Mouse (Mus musculus) gonadal fat pad, adult 2 months (tissue): ENCODE measurements around the gene Ifna9. TPM values are rescaled to one million over a fixed set of nuclear protein-coding genes. Genes with fewer than 3 reads are reported as not detected.
"Not testable (repeated sequence)": the region's sequence is repeated elsewhere in the genome, so short reads cannot be mapped to it uniquely, and the experiment has no call there.

Experiments
- DNase-seq: peaks from one replicate; pipeline ENCODE4 v3.0.0-alpha.2; 2012; ENCODE audit warnings: low read depth
- polyA plus RNA-seq: library from polyadenylated mRNA; depleted of rRNA; stranded (reverse); fragments of >200 nt; gene quantifications from 2 replicates; pipeline ENCODE4 v1.2.3, GENCODE M21; 2012; rRNA removed

Gene Ifna9
- polyA plus RNA-seq: not detected in 2 replicates

DNA sequence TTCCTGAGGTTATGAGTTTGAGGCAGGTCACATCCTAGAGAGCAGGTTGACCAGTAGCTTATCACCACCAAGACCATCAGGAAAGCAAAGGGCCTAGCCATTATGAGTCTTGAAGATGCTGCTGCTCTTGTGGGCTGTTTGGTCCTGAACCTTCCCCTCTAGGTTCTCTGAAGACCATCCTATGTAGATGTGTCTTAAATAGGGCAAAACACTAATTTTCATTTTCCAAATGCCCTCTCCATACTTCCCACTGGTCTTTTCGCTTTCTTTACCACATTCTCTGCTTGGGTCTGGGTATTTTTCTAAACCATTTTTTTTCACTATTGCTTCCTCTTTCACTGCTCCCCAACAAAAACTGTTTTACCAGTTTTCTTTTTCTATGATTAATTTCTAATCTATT, at the start of gene Ifna9:
Gene Ifna9, minus strand, starts transcription at position 101 of the 400 bp plus-strand sequence.
- no peak for DNase-seq

DNA sequence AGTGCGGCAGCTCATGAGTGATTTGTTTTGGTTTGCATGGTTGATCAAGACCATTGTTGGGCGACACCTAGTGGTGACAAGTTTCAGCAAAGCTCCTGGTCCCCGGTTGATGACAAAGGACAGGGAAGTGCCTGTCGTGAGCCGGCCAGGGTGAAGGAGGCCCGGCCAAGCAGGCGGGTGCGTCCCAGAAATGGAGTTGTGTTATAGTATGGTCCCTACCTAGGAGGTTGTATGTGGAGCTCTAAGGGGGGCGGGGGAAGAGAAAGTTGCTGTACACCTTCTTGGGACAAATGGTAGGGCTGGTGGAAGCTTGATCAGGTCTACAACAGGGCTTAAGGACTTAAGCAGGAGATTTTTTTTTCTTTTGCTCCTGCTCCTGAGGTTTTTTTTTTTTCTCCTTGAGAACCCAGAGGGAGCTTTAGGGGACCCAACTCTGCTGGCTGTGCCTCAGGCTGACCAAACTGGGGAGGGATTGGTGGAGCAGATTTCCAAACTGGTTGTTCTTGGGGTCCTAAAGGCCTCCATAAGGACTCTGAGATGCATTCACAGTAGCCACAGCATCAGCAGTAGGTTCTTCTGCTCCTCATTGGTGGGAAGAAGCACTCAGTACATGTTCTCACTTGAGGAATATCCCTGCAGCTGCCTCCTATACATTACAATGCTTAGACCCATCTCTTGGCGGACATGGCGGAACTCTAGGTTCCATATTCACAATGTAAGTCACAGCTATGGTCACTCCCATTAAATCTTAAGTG, 49.1 kb upstream of the Ifna9 start:
- peak; percentile 86 for DNase-seq

DNA sequence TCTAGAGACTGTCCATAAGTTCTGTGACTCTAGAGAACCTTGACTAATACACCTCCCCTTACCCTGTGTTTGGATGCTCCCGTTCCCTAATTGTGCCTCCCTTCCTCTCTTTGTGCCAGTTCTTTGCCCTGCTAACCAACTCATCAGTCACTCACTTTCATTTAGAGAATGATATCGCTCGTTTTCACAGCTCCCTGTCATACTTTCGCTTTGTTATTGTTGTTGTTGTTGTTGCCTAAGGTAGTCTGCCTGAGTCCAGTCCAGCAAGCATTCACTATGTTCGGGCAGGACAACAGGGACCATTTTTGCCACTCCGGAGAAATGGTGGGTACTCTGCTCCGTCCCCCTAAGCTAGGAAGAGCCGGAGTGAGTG, 48.5 kb upstream of the Ifna9 start:
- no peak for DNase-seq

DNA sequence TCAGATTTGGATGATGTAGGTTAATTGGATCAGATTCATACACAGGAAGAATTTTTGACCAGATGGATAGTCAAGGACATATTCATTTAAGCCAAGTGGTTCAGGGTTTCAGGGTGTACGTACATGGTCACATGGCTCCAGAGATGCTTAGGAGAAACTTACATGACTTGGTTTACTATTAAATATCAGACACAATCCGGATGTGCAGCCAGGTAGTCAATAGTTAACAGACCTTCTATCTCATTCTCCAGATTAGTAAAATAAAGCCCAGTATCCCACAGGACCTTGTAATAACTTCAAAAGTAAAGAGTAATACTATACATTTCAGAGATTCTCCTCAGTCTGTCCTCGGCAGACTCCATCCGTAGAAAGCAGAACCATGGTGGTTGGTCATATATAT, 42.1 kb upstream of the Ifna9 start, which contains the start of gene C87499:
Gene C87499, minus strand, starts transcription at position 101 of the 400 bp plus-strand sequence.
- DNase-seq: no peak

DNA sequence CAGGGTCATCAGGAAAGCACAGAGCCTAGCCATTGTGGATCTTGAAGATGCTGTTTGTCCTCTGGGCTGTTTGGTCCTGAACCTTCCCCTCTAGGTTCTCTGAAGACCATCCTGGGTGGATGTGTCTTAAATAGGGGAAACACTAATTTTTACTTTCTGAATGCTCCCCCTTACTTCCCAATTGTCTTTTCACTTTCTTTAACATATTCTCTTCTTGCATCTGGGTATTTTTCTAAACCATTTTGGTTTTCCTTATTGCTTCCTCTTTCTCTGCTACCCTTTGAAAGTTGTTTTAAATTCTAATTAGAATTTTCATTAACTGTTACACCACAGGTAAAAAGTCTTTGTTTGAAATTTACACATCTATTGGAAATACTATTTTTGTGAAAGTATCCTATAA, 11.1 kb upstream of the Ifna9 start, which contains the start of gene Ifna12:
Gene Ifna12, minus strand, starts transcription at position 101 of the 400 bp plus-strand sequence.
- no peak for DNase-seq

DNA sequence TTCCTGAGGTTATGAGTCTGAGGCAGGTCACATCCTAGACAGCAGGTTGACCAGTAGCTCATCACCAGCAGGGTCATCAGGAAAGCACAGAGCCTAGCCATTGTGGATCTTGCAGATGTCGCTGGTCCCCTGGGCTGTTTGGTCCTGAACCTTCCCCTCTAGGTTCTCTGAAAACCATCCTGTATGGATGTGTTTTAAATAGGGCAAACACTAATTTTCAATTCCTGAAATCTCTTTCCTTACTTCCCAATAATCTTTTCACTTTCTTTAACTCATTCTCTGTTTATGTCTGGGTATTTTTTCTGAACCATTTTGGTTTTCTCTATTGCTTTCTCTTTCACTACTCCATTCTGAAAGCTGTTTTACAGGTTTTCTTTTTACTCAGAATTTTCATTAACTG, 20.5 kb downstream of the Ifna9 start, which contains the start of gene Ifna14:
Gene Ifna14, minus strand, starts transcription at position 101 of the 400 bp plus-strand sequence.
- DNase-seq: no peak

DNA sequence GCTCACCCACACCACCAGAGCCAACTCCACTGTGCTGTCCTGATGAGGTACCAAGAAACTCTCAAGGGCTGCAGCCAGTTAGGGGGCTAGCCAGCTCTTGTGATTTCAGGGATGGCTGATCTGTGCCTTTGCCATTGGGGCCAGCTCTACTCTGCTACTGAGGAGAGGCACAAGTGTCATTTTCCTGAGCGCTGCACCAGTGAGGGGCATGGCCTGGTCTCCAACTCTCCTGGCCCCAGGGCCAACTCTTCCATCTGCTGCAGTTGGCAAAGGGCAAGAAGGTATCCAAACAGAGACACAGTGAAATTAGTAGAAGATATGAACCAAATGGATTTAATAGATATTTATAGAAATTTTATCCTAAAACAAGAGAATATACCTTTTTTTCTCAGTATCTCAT, 30.4 kb downstream of the Ifna9 start:
- no peak for DNase-seq

DNA sequence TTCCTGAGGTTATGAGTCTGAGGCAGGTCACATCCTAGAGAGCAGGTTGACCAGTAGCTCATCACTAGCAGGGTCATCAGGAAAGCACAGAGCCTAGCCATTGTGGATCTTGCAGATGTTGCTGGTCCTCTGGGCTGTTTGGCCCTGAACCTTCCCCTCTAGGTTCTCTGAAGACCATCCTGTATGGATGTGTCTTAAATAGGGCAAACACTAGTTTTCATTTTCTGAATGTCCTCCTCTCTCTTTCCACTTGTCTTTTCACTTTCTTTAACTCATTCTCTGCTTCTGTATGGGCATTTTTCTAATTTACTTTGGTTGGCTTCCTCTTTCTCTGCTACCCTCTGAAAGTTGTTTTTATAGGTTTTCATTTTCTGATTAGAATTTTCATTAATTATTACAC, 34.0 kb downstream of the Ifna9 start, which contains the start of gene Ifna15:
Gene Ifna15, minus strand, starts transcription at position 101 of the 400 bp plus-strand sequence.
- DNase-seq: not testable (repeated sequence)

DNA sequence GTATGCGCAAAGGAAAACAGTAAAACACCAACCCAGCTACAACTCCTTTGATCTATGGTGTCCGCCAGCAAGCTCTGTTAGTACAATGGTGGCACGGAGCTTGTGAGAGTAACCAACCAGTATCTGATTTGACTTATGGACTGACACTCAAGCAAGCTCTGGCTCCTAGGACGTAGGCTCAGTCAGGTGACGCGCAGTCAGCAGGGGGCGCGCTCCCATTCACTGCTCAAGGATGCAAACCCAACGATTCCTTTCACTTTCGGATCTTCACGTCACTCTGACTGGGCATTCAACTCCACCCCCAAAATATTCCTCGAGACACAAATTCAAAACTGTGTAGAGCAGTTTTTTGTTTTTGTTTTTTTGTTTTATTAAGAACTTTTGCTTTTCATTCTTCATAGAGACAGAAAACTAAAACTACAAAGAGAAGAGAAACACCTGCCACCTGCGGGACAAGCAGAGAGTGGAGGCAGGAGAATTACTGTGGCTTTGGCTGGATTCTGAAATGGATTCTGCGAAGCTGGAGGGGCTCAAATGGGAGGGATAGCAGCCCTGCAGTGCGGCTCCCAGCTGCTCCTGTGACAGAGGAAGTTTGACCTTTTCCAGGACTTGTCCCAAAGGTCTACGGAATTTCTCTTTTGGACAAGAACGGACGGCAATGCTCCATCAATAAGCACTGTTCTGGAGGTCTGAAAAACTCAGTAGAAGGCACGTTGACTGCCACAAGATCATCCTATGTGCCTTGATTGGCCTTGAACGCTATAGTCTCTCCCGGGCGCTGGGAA, 41.8 kb downstream of the Ifna9 start:
- no peak for DNase-seq

DNA sequence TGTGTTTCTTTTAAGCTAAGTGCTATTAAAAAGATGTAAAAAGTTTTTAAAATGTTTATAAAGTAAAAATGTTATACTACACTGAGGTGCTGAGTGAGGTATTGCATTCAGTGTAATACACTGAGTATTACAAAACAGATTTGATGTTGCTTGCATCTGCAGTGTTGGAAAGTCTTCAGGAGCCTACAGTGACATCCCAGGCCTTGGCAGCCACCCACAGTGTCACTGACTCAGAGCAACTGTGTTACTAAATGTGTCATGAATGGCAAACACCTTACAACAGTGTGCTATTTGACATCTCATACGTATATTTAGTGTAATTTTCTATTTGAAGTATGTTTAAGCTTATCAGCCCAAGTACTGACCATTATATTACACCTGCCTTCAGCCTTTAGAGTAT, 44.2 kb downstream of the Ifna9 start:
- no peak for DNase-seq

DNA sequence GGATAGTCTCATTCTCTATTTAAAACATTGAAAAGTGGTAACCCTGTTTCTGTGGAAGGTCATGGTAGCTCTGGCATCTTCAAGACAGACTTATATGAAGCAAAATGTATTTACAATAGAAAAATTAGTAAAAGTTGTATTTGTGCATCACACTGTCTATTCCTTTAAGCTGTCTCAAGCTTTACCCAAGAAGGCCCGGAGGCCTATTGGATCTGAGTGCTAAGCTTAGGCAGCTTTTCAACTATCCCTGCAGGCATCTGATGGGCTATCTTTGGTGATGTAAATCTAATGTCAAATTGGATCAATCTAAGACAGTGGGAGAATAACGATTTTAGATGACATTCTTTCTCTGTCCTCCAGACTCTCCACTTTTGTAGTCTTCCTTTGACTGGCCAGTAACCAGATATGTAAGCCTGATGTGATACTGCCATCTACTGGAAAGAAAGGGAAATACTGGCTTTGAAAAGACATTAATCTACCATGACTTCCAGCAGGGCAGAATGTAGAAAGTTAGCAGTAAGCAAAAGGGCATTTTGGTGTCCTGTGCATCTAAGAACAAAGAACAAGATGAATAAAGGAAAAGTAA, 48.4 kb downstream of the Ifna9 start:
- peak; percentile 26 for DNase-seq

Other genes starting within 250 kb of the Ifna9 start
- gene Hacd4, start 153.5 kb downstream of the Ifna9 start, polyA plus RNA-seq: 5.4 and 8.3 TPM in 2 replicates
- not detected in 2 replicates for gene Ifnb1, start 69.6 kb downstream of the Ifna9 start, polyA plus RNA-seq
- gene Ifna15, start 34.1 kb downstream of the Ifna9 start, polyA plus RNA-seq: not detected in 2 replicates
- gene Ifna14, start 20.6 kb downstream of the Ifna9 start, polyA plus RNA-seq: not detected in 2 replicates
- not detected in 2 replicates for gene Ifna12, start 11.0 kb upstream of the Ifna9 start, polyA plus RNA-seq
- not detected in 2 replicates for gene C87499, start 42.0 kb upstream of the Ifna9 start, polyA plus RNA-seq
- gene Ifna13, start 52.1 kb upstream of the Ifna9 start, polyA plus RNA-seq: not detected in 2 replicates
- gene Ifna16, start 84.5 kb upstream of the Ifna9 start, polyA plus RNA-seq: not detected in 2 replicates
- not detected in 2 replicates for gene Ifna2, start 91.5 kb upstream of the Ifna9 start, polyA plus RNA-seq
- not detected in 2 replicates for gene Ifnab, start 99.0 kb upstream of the Ifna9 start, polyA plus RNA-seq
- 0.84 and 0.86 TPM in 2 replicates for gene Gm26566, start 129.4 kb upstream of the Ifna9 start, polyA plus RNA-seq
- gene Klhl9, start 130.1 kb upstream of the Ifna9 start, polyA plus RNA-seq: 14.9 and 20.2 TPM in 2 replicates
- 0.35 TPM in 1 of 2 replicates, not detected in the other for gene Gm13271, start 162.5 kb upstream of the Ifna9 start, polyA plus RNA-seq
- not detected in 2 replicates for gene Gm13283, start 167.7 kb upstream of the Ifna9 start, polyA plus RNA-seq
- gene Gm13290, start 181.4 kb upstream of the Ifna9 start, polyA plus RNA-seq: not detected in 2 replicates
- gene Gm13289, start 184.5 kb upstream of the Ifna9 start, polyA plus RNA-seq: not detected in 2 replicates
- not detected in 2 replicates for gene Gm13272, start 187.5 kb upstream of the Ifna9 start, polyA plus RNA-seq
- 0.07 TPM in 1 of 2 replicates, not detected in the other for gene Ifnz, start 189.7 kb upstream of the Ifna9 start, polyA plus RNA-seq
- gene Gm13276, start 193.3 kb upstream of the Ifna9 start, polyA plus RNA-seq: not detected in 2 replicates
- gene Gm13277, start 196.2 kb upstream of the Ifna9 start, polyA plus RNA-seq: not detected in 2 replicates
- not detected in 2 replicates for gene Gm13278, start 199.2 kb upstream of the Ifna9 start, polyA plus RNA-seq
- not detected in 2 replicates for gene Gm13275, start 202.1 kb upstream of the Ifna9 start, polyA plus RNA-seq
- gene Gm13279, start 205.0 kb upstream of the Ifna9 start, polyA plus RNA-seq: not detected in 2 replicates
- not detected in 2 replicates for gene Gm13285, start 207.3 kb upstream of the Ifna9 start, polyA plus RNA-seq
- not detected in 2 replicates for gene Gm13287, start 210.9 kb upstream of the Ifna9 start, polyA plus RNA-seq
- gene Gm13288, start 213.1 kb upstream of the Ifna9 start, polyA plus RNA-seq: not detected in 2 replicates
- not detected in 2 replicates for gene Ifna7, start 223.8 kb upstream of the Ifna9 start, polyA plus RNA-seq
- gene Ifna11, start 227.6 kb upstream of the Ifna9 start, polyA plus RNA-seq: not detected in 2 replicates
- not detected in 2 replicates for gene Ifna6, start 235.0 kb upstream of the Ifna9 start, polyA plus RNA-seq
- not detected in 2 replicates for gene Ifna5, start 243.1 kb upstream of the Ifna9 start, polyA plus RNA-seq
- gene Ifna4, start 249.5 kb upstream of the Ifna9 start, polyA plus RNA-seq: not detected in 2 replicates